ENCODE assay signal across 10 mouse cellular contexts in the genomic region with DNA sequence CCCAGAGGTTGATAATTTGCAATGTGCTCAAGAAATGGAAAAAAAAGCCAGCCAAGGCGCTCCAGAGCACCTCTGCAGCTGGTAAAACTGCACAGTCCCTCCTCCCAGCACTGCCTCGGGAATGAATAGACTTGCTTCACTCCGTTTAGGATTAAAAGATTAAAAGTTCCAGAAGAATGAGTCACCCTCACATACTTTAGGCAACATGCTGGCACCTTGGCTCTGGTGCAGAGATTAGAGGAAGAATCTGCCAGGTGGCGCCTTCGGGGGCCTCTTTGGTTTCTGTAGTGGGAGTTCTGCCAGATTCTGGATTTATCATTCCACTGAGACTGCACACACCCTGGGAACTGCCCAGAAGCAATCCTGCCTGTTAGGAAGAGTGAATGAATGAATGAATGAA.
A peak's percentile ranks its signal among the peaks of the same experiment; 100 is the strongest.
DNase-seq lines count a peak whose midpoint lies in the region; ATAC-seq and TF ChIP-seq lines count a peak whose summit lies in the region.
"Had no signal": no experiment of that assay in that cellular context is flagged by ENCODE, and none has a peak within 500 bp of the region (broad histone marks: within the 10 kb centered on the region; RNA-seq: fewer than 3 reads in every experiment).

No protein-coding gene starts in this region.

- H3K4me3 ChIP-seq in kidney, adult 2 months (ENCODE audit: insufficient read depth, low read depth, low read length): no peak overlapping the region
- no peak overlapping the region for H3K4me3 ChIP-seq in stomach, embryonic 16.5 days (replicated peaks; ENCODE audit: low read length)
- no peak overlapping the region for H3K4me3 ChIP-seq in hindbrain, embryonic 14.5 days (replicated peaks; ENCODE audit: low read length)
- H3K4me3 ChIP-seq: embryonic facial prominence, embryonic 12.5 days; neural tube, embryonic 12.5 days had no signal

- no peak for TF ChIP-seq CTCF in kidney, adult 2 months (conservative IDR thresholded peaks at IDR 0.05; ENCODE audit: insufficient read depth, insufficient read length, low read depth, low read length)

- peak; percentile 1 to 62 for DNase-seq in frontal cortex, adult 2 months (ENCODE audit: extremely low spot score in 1 of 2, low spot score in 1 of 2)
- no peak for DNase-seq in frontal cortex, postnatal 25 days (ENCODE audit: low spot score in 2 of 2)
- DNase-seq in urinary bladder, postnatal 14 days (ENCODE audit: low spot score): peak; percentile 38
- no peak for DNase-seq in urinary bladder, adult 2 months (ENCODE audit: low spot score)
- peak; percentile 28 for DNase-seq in kidney, adult 2 months
- no peak for DNase-seq in hindbrain, embryonic 14.5 days (ENCODE audit: low spot score)

- WGBS in kidney, adult 2 months: 16% methylated on average over 5 of the region's 5 CpGs
- 37% methylated on average over 5 of the region's 5 CpGs for WGBS in stomach, embryonic 16.5 days
- 51% methylated on average over 5 of the region's 5 CpGs for WGBS in hindbrain, embryonic 14.5 days

- no peaks in the 10 kb centered on the region for H3K36me3 ChIP-seq in kidney, adult 2 months (ENCODE audit: control insufficient read depth, insufficient read depth, low read length)
- H3K36me3 ChIP-seq in stomach, embryonic 16.5 days (ENCODE audit: control insufficient read depth, insufficient read depth, low read length): no peaks in the 10 kb centered on the region
- H3K36me3 ChIP-seq in hindbrain, embryonic 14.5 days (replicated peaks; ENCODE audit: control insufficient read depth, insufficient read depth): no peaks in the 10 kb centered on the region
- H3K36me3 ChIP-seq: embryonic facial prominence, embryonic 12.5 days; neural tube, embryonic 12.5 days had no signal

- no peak overlapping the region for H3K9ac ChIP-seq in stomach, embryonic 16.5 days (ENCODE audit: low read length)
- H3K9ac ChIP-seq in hindbrain, embryonic 14.5 days: no peak overlapping the region
- H3K9ac ChIP-seq: embryonic facial prominence, embryonic 12.5 days; neural tube, embryonic 12.5 days had no signal

- no peak overlapping the region for H3K4me2 ChIP-seq in stomach, embryonic 16.5 days (ENCODE audit: low read depth, low read length)
- no peak overlapping the region for H3K4me2 ChIP-seq in hindbrain, embryonic 14.5 days (replicated peaks)
- H3K4me2 ChIP-seq: embryonic facial prominence, embryonic 12.5 days; neural tube, embryonic 12.5 days had no signal

- no peaks in the 10 kb centered on the region for H3K9me3 ChIP-seq in stomach, embryonic 16.5 days (replicated peaks; ENCODE audit: control insufficient read depth, low read length)
- no peaks in the 10 kb centered on the region for H3K9me3 ChIP-seq in hindbrain, embryonic 14.5 days (ENCODE audit: control insufficient read depth, low read length)
- H3K9me3 ChIP-seq: embryonic facial prominence, embryonic 12.5 days; neural tube, embryonic 12.5 days had no signal

- no peaks in the 10 kb centered on the region; the same call in 1 of the 2 replicates for H3K4me1 ChIP-seq in kidney, adult 2 months (ENCODE audit: control insufficient read depth, insufficient read depth, low read length)
- no peaks in the 10 kb centered on the region for H3K4me1 ChIP-seq in stomach, embryonic 16.5 days (ENCODE audit: control insufficient read depth, insufficient read depth, low read length)
- H3K4me1 ChIP-seq in hindbrain, embryonic 14.5 days (replicated peaks; ENCODE audit: control insufficient read depth, insufficient read depth, low read length): no peaks in the 10 kb centered on the region
- H3K4me1 ChIP-seq: embryonic facial prominence, embryonic 12.5 days; neural tube, embryonic 12.5 days had no signal

- TF ChIP-seq POLR2A in kidney, adult 2 months (IDR thresholded peaks at IDR 0.05; ENCODE audit: low read depth, low read length): no peak

- peak; percentile 76; the same call in 1 of the 2 replicates for ATAC-seq in stomach, embryonic 16.5 days (ENCODE audit: insufficient read depth, low FRiP score)
- no peak for ATAC-seq in CD4-positive, CD25-positive, alpha-beta regulatory T cell, adult 4 months
- no peak for ATAC-seq in hindbrain, embryonic 14.5 days (ENCODE audit: low FRiP score)

- H3K27ac ChIP-seq in kidney, adult 2 months (ENCODE audit: insufficient read depth, low read depth, low read length): no peak overlapping the region
- H3K27ac ChIP-seq in stomach, embryonic 16.5 days (ENCODE audit: low read length): no peak overlapping the region
- no peak overlapping the region for H3K27ac ChIP-seq in hindbrain, embryonic 14.5 days
- H3K27ac ChIP-seq: embryonic facial prominence, embryonic 12.5 days; neural tube, embryonic 12.5 days had no signal

- no peaks in the 10 kb centered on the region for H3K27me3 ChIP-seq in kidney, adult 2 months (replicated peaks; ENCODE audit: control insufficient read depth, insufficient read depth, low read length)
- H3K27me3 ChIP-seq in stomach, embryonic 16.5 days (ENCODE audit: control insufficient read depth, insufficient read depth, low read length): peaks cover 4% of the 10 kb centered on the region; the same call in 1 of the 2 replicates
- peaks cover 32% of the 10 kb centered on the region for H3K27me3 ChIP-seq in hindbrain, embryonic 14.5 days (ENCODE audit: control insufficient read depth, insufficient read depth, low read length)

Comparison
In these comparisons a context has a peak if more than half of its experiments do, and no peak if none do; other contexts are left out.
1. DNase-seq: peak in frontal cortex, adult 2 months (2 of 2), urinary bladder, postnatal 14 days (single experiment) and kidney, adult 2 months (single experiment); none in frontal cortex, postnatal 25 days (0 of 2), urinary bladder, adult 2 months (single experiment) and hindbrain, embryonic 14.5 days (single experiment).